Mouse (Mus musculus): ENCODE results near the gene F2rl3. TPM values are rescaled to one million over a fixed set of nuclear protein-coding genes. Genes with fewer than 3 reads are reported as not detected.
A peak's percentile ranks its signal among the peaks of the same experiment; 100 is the strongest.

The F2rl3 gene
- total and polyA plus RNA-seq, 3 experiments: 0.08 to 0.11 TPM; not detected in 1

DNA sequence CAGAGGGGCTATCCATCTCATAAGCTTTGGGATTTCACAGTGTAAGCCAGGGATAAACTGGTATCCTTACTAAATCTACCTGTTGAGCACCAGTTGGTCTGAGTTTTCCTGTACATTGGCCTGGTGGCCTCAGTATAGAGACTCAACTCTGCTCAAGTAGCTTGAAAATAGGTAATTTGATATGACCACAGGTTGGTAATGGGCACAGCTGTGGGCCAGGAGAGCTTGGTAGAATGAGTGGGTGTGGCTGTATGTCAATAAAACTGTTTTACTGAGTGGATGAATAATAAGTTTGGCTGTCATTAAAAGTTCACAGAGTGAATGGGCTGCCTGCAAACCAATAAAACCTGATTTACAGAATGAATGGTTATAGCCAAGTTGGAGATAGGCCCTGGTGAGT is 24.8 kb upstream of the F2rl3 start:
- no peaks in the 10 kb centered on the region for H3K4me1 ChIP-seq (ENCODE audit: control insufficient read depth in 1 of 2, insufficient read depth in 2 of 2, low read length in 2 of 2)
- H3K9me3 ChIP-seq (replicated peaks; ENCODE audit: insufficient read depth, low read length): no peaks in the 10 kb centered on the region
- H3K27ac ChIP-seq (ENCODE audit: control insufficient read depth, low read depth, low read length): no peak overlapping the region
- no peak for DNase-seq (ENCODE audit: low read depth, low spot score)
- H3K9ac ChIP-seq (ENCODE audit: control insufficient read depth, low read depth, low read length, poor library complexity, severe bottlenecking): no peak overlapping the region
- H3K27me3 ChIP-seq (ENCODE audit: control insufficient read depth in 1 of 2, insufficient read depth in 2 of 2, low read length in 2 of 2): no peaks in the 10 kb centered on the region
- no peak for TF ChIP-seq SMC3 (IDR thresholded peaks at IDR 0.05; ENCODE audit: low read depth, low read length)
- no peaks in the 10 kb centered on the region for H3K79me2 ChIP-seq (ENCODE audit: control insufficient read depth, insufficient read depth, low read length, poor library complexity)
- no peak overlapping the region for H3K4me3 ChIP-seq (ENCODE audit: control insufficient read depth in 1 of 2, insufficient read depth in 1 of 2, low read depth in 2 of 2, low read length in 2 of 2)
- H3K36me3 ChIP-seq (ENCODE audit: control insufficient read depth in 1 of 2, insufficient read depth in 2 of 2, low read length in 2 of 2): no peaks in the 10 kb centered on the region; a peak in 1 of 4 replicates

DNA sequence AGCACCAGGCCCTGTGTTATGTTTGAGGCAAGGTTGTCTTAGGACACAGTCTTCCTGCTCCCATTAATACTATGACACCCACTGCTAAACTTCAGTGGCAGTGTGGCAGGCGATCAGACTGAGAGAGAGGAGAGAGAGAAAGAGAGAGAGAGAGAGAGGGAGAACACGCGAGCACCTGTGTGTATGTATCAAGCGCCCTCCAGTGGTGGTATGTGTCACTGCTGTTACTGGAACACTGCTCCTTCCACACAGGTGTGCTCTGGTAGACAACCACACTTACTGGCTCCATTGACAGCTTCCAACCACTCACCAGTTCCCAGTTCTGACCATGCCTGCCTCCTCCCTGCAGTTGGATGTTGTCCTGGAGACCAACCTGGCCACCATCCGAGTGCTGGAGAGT is 15.6 kb upstream of the F2rl3 start:
- Histone ChIP-seq H3K27me3 (ENCODE audit: control insufficient read depth in 1 of 2, insufficient read depth in 2 of 2, low read length in 2 of 2) (no peaks in the 10 kb centered on the region), H3K4me1 (ENCODE audit: control insufficient read depth in 1 of 2, insufficient read depth in 2 of 2, low read length in 2 of 2) (no peaks in the 10 kb centered on the region), H3K9me3 (replicated peaks; ENCODE audit: insufficient read depth, low read length) (no peaks in the 10 kb centered on the region), H3K9ac (ENCODE audit: control insufficient read depth, low read depth, low read length, poor library complexity, severe bottlenecking) (no peak overlapping the region), H3K27ac (ENCODE audit: control insufficient read depth, low read depth, low read length) (no peak overlapping the region), H3K4me3 (ENCODE audit: control insufficient read depth in 1 of 2, insufficient read depth in 1 of 2, low read depth in 2 of 2, low read length in 2 of 2) (no peak overlapping the region), H3K36me3 (ENCODE audit: control insufficient read depth in 1 of 2, insufficient read depth in 2 of 2, low read length in 2 of 2) (no peaks in the 10 kb centered on the region; a peak in 1 of 4 replicates), H3K79me2 (ENCODE audit: control insufficient read depth, insufficient read depth, low read length, poor library complexity) (no peaks in the 10 kb centered on the region)
- TF ChIP-seq ZKSCAN1 (IDR thresholded peaks at IDR 0.05; ENCODE audit: low read depth, low read length) (no peak), KAT2A (conservative IDR thresholded peaks at IDR 0.05; ENCODE audit: low read depth, low read length) (no peak), CTCF (IDR thresholded peaks at IDR 0.05 in 2 of 3, conservative IDR thresholded peaks at IDR 0.05 in 1 of 3; ENCODE audit: control insufficient read depth in 1 of 3, insufficient read depth in 1 of 3, low read depth in 2 of 3, low read length in 3 of 3, poor library complexity in 1 of 3, severe bottlenecking in 1 of 3) (peak; percentile 79 to 87 (median 81)), RAD21 (IDR thresholded peaks at IDR 0.05; ENCODE audit: low read depth, low read length) (peak; percentile 73), JUND (IDR thresholded peaks at IDR 0.05; ENCODE audit: low read depth, low read length) (0 out of 2 replicates have a peak, but pooled peaks have one; percentile 59), E2F4 (IDR thresholded peaks at IDR 0.05; ENCODE audit: borderline replicate concordance, low read depth, low read length) (no peak), NRF1 (IDR thresholded peaks at IDR 0.05; ENCODE audit: insufficient read depth, low read depth, low read length, poor library complexity, severe bottlenecking) (no peak), ZMIZ1 (IDR thresholded peaks at IDR 0.05; ENCODE audit: low read depth, low read length) (no peak), HCFC1 (IDR thresholded peaks at IDR 0.05; ENCODE audit: low read depth, low read length) (no peak), USF1 (IDR thresholded peaks at IDR 0.05; ENCODE audit: low read depth, low read length) (no peak), UBTF (IDR thresholded peaks at IDR 0.05; ENCODE audit: borderline replicate concordance, insufficient read depth, low read depth, low read length) (no peak), SMC3 (IDR thresholded peaks at IDR 0.05; ENCODE audit: low read depth, low read length) (peak; percentile 67), MAFK (IDR thresholded peaks at IDR 0.05; ENCODE audit: borderline replicate concordance, low read depth, low read length) (no peak), MAX (IDR thresholded peaks at IDR 0.05; ENCODE audit: low read length) (no peak)
- peak; percentile 58 for DNase-seq (ENCODE audit: low read depth, low spot score)

DNA sequence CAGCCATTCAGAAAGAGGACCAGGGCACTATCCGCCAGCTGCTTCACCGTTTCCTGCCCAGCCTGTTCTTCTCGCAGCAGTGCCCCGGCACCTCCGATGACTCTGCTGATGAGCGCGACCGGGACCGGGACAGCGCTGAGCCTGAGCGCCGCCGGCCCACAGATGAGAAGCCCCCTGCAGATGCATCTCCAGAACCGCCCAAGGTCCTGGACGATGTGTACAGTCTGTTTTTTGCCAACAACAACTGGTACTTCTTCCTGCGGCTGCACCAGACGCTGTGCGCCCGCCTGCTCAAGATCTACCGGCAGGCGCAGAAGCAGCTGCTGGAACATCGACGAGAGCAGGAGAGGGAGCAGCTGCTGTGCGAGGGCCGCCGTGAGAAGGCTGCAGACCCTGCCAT is 11.8 kb upstream of the F2rl3 start:
- TF ChIP-seq RAD21 (IDR thresholded peaks at IDR 0.05; ENCODE audit: low read depth, low read length): no peak
- no peak for TF ChIP-seq CTCF (IDR thresholded peaks at IDR 0.05 in 2 of 3, conservative IDR thresholded peaks at IDR 0.05 in 1 of 3; ENCODE audit: control insufficient read depth in 1 of 3, insufficient read depth in 1 of 3, low read depth in 2 of 3, low read length in 3 of 3, poor library complexity in 1 of 3, severe bottlenecking in 1 of 3)
- no peak for TF ChIP-seq MAZ (IDR thresholded peaks at IDR 0.05; ENCODE audit: low read depth, low read length)
- no peak for TF ChIP-seq MXI1 (IDR thresholded peaks at IDR 0.05; ENCODE audit: low read depth, low read length)
- no peak for TF ChIP-seq ZKSCAN1 (IDR thresholded peaks at IDR 0.05; ENCODE audit: low read depth, low read length)
- no peak for TF ChIP-seq BHLHE40 (IDR thresholded peaks at IDR 0.05; ENCODE audit: borderline replicate concordance, low read depth, low read length)
- no peak for TF ChIP-seq NELFE (IDR thresholded peaks at IDR 0.05; ENCODE audit: low read depth, low read length)
- Histone ChIP-seq H3K9me3 (replicated peaks; ENCODE audit: insufficient read depth, low read length) (no peaks in the 10 kb centered on the region), H3K9ac (ENCODE audit: control insufficient read depth, low read depth, low read length, poor library complexity, severe bottlenecking) (no peak overlapping the region), H3K27ac (ENCODE audit: control insufficient read depth, low read depth, low read length) (no peak overlapping the region), H3K4me1 (ENCODE audit: control insufficient read depth in 1 of 2, insufficient read depth in 2 of 2, low read length in 2 of 2) (no peaks in the 10 kb centered on the region), H3K79me2 (ENCODE audit: control insufficient read depth, insufficient read depth, low read length, poor library complexity) (no peaks in the 10 kb centered on the region), H3K36me3 (ENCODE audit: control insufficient read depth in 1 of 2, insufficient read depth in 2 of 2, low read length in 2 of 2) (no peaks in the 10 kb centered on the region; a peak in 1 of 4 replicates), H3K27me3 (ENCODE audit: control insufficient read depth in 1 of 2, insufficient read depth in 2 of 2, low read length in 2 of 2) (no peaks in the 10 kb centered on the region), H3K4me3 (ENCODE audit: control insufficient read depth in 1 of 2, insufficient read depth in 1 of 2, low read depth in 2 of 2, low read length in 2 of 2) (no peak overlapping the region)
- no peak for DNase-seq (ENCODE audit: low read depth, low spot score)

Data from MEL (cell line).